Mouse (Mus musculus) telencephalon, adult 2 months (tissue): ENCODE results near the gene Tle6.
"Not testable (repeated sequence)": the region's sequence is repeated elsewhere in the genome, so short reads cannot be mapped to it uniquely, and the experiment has no call there.

Source experiments
- DNase-seq: peaks from one replicate; pipeline ENCODE4 v3.0.0-alpha.2; 2011; ENCODE audit warnings: low read depth, low spot score

Tle6 gene

GRCm38 (mm10) chr10:81600738-81601203 is at the start of gene Tle6:
Gene Tle6 (minus strand): TSS chr10:81601073.
- peak; percentile 84 for DNase-seq

GRCm38 (mm10) chr10:81648803-81649775 is 48.2 kb upstream of the Tle6 start, which contains the start of gene Gm10778:
Gene Gm10778 (plus strand): TSS chr10:81649059.
- DNase-seq, result peak; percentile 87

GRCm38 (mm10) chr10:81646015-81646555 is 45.2 kb upstream of the Tle6 start:
- DNase-seq, result no peak

- DNase-seq, result no peak
Observed at GRCm38 (mm10) chr10:81645391-81645790, 44.5 kb upstream of the Tle6 start.

GRCm38 (mm10) chr10:81644716-81645115 is 43.8 kb upstream of the Tle6 start:
- DNase-seq, result no peak

GRCm38 (mm10) chr10:81644162-81644561 is 43.3 kb upstream of the Tle6 start:
- no peak for DNase-seq

GRCm38 (mm10) chr10:81643449-81644055 is 42.7 kb upstream of the Tle6 start:
- DNase-seq, result peak; percentile 94

- DNase-seq, result no peak
Observed at GRCm38 (mm10) chr10:81642648-81643448, 42.0 kb upstream of the Tle6 start.

GRCm38 (mm10) chr10:81641978-81642647 is 41.2 kb upstream of the Tle6 start:
- DNase-seq, result no peak

- DNase-seq, result no peak
Observed at GRCm38 (mm10) chr10:81641566-81641965, 40.7 kb upstream of the Tle6 start.

GRCm38 (mm10) chr10:81640825-81641224 is 40.0 kb upstream of the Tle6 start:
- DNase-seq, result not testable (repeated sequence)

- no peak for DNase-seq
Observed at GRCm38 (mm10) chr10:81638101-81638500, 37.2 kb upstream of the Tle6 start.

GRCm38 (mm10) chr10:81636338-81636737 is 35.5 kb upstream of the Tle6 start:
- DNase-seq, result no peak

- peak; percentile 76 for DNase-seq
Observed at GRCm38 (mm10) chr10:81633253-81634099, 32.6 kb upstream of the Tle6 start.

GRCm38 (mm10) chr10:81628390-81628789 is 27.5 kb upstream of the Tle6 start, which contains the start of gene Ankrd24:
Gene Ankrd24 (plus strand): TSS chr10:81628540.
- no peak for DNase-seq

GRCm38 (mm10) chr10:81627836-81628220 is 27.0 kb upstream of the Tle6 start:
- DNase-seq, result no peak

GRCm38 (mm10) chr10:81626994-81627835 is 26.3 kb upstream of the Tle6 start, which contains the start of gene Sirt6:
Gene Sirt6 (minus strand): TSS chr10:81627797.
- DNase-seq, result peak; percentile 97

GRCm38 (mm10) chr10:81626101-81626993 is 25.5 kb upstream of the Tle6 start:
- no peak for DNase-seq
